Mouse (Mus musculus) left cerebral cortex, adult 11 months (tissue): ENCODE data around the gene Phf21a.
"Not testable (repeated sequence)": the region's sequence is repeated elsewhere in the genome, so short reads cannot be mapped to it uniquely, and the experiment has no call there.

Experiments used
- DNase-seq: peaks from one replicate; pipeline ENCODE4 v3.0.0; 2022; ENCODE audit warnings: low spot score

Phf21a gene

GRCm38 (mm10) chr2:92085721-92086120 lies 7.2 kb upstream of the Phf21a start:
- DNase-seq: no peak

- DNase-seq: no peak
These were observed 5.9 kb upstream of the Phf21a start for GRCm38 (mm10) chr2:92087065-92087464.

- peak; percentile 30 for DNase-seq
These were observed 3.1 kb upstream of the Phf21a start for GRCm38 (mm10) chr2:92089782-92090181.

- not testable (repeated sequence) for DNase-seq
These were observed 586 bp downstream of the Phf21a start for GRCm38 (mm10) chr2:92093503-92093902.

- DNase-seq: no peak
These were observed 1.2 kb downstream of the Phf21a start for GRCm38 (mm10) chr2:92094078-92094477.

- DNase-seq: no peak
These were observed 7.9 kb downstream of the Phf21a start for GRCm38 (mm10) chr2:92100768-92101167.

GRCm38 (mm10) chr2:92124523-92124922 lies 31.6 kb downstream of the Phf21a start:
- DNase-seq: no peak

GRCm38 (mm10) chr2:92125330-92125729 lies 32.4 kb downstream of the Phf21a start:
- no peak for DNase-seq

- no peak for DNase-seq
These were observed 37.2 kb downstream of the Phf21a start for GRCm38 (mm10) chr2:92130071-92130470.

GRCm38 (mm10) chr2:92138736-92139135 lies 45.8 kb downstream of the Phf21a start:
- no peak for DNase-seq

GRCm38 (mm10) chr2:92139365-92139764 lies 46.4 kb downstream of the Phf21a start:
- DNase-seq: no peak

- DNase-seq: no peak
These were observed 47.5 kb downstream of the Phf21a start for GRCm38 (mm10) chr2:92140383-92140782.

GRCm38 (mm10) chr2:92141073-92141472 lies 48.2 kb downstream of the Phf21a start:
- DNase-seq: no peak

GRCm38 (mm10) chr2:92143932-92144331 lies 51.0 kb downstream of the Phf21a start:
- DNase-seq: no peak

- not testable (repeated sequence) for DNase-seq
These were observed 55.2 kb downstream of the Phf21a start for GRCm38 (mm10) chr2:92147925-92148750.

- no peak for DNase-seq
These were observed 71.4 kb downstream of the Phf21a start for GRCm38 (mm10) chr2:92164291-92164690.

GRCm38 (mm10) chr2:92166950-92167349 lies 74.0 kb downstream of the Phf21a start:
- DNase-seq: no peak

GRCm38 (mm10) chr2:92171046-92171643 lies 78.2 kb downstream of the Phf21a start:
- no peak for DNase-seq

GRCm38 (mm10) chr2:92172300-92172699 lies 79.4 kb downstream of the Phf21a start:
- DNase-seq: no peak

- no peak for DNase-seq
These were observed 80.3 kb downstream of the Phf21a start for GRCm38 (mm10) chr2:92173186-92173585.

GRCm38 (mm10) chr2:92174265-92174664 lies 81.3 kb downstream of the Phf21a start:
- DNase-seq: no peak

GRCm38 (mm10) chr2:92175002-92175401 lies 82.1 kb downstream of the Phf21a start:
- no peak for DNase-seq

- no peak for DNase-seq
These were observed 83.4 kb downstream of the Phf21a start for GRCm38 (mm10) chr2:92176292-92176691.
